Comparison of ENCODE assay signal across 8 mouse cellular contexts in genomic region chr6:120822937-120823614, GRCm38 (mm10). TPM values are rescaled to one million over a fixed set of nuclear protein-coding genes. Genes with fewer than 3 reads are reported as not detected.
DNase-seq lines count a peak whose midpoint lies in the region; ATAC-seq lines count a peak whose summit lies in the region.

No protein-coding gene starts in this region.

- peaks cover 13% of the 10 kb centered on the region for H3K36me3 ChIP-seq in forebrain, embryonic 12.5 days (replicated peaks)
- H3K36me3 ChIP-seq in kidney, embryonic 16.5 days (ENCODE audit: insufficient read depth, low read length) = peaks cover 10% of the 10 kb centered on the region
- peaks cover 13% of the 10 kb centered on the region for H3K36me3 ChIP-seq in midbrain, embryonic 12.5 days

- DNase-seq in gastrocnemius, adult 18-20 months (ENCODE audit: low spot score) = peak; percentile 44
- DNase-seq in gastrocnemius, adult 8-10 months (ENCODE audit: low spot score in 2 of 2) = no peak
- DNase-seq in NIH3T3 (ENCODE audit: low read depth) = peak; percentile 20
- no peak for DNase-seq in left cerebral cortex, adult 18-20 months (ENCODE audit: low spot score in 2 of 2)
- no peak for DNase-seq in urinary bladder, postnatal 36 days (ENCODE audit: low spot score in 2 of 2)

- no peaks in the 10 kb centered on the region for H3K27me3 ChIP-seq in forebrain, embryonic 12.5 days
- H3K27me3 ChIP-seq in kidney, embryonic 16.5 days (ENCODE audit: insufficient read depth, low read length) = no peaks in the 10 kb centered on the region
- no peaks in the 10 kb centered on the region for H3K27me3 ChIP-seq in midbrain, embryonic 12.5 days

- H3K4me3 ChIP-seq in forebrain, embryonic 12.5 days (replicated peaks) = peak overlapping the region; percentile 93; the same call in 1 of the 2 replicates
- H3K4me3 ChIP-seq in kidney, embryonic 16.5 days (ENCODE audit: low read length) = peak overlapping the region; percentile 99
- no peak overlapping the region for H3K4me3 ChIP-seq in midbrain, embryonic 12.5 days

- H3K9ac ChIP-seq in forebrain, embryonic 12.5 days = no peak overlapping the region
- H3K9ac ChIP-seq in kidney, embryonic 16.5 days (replicated peaks; ENCODE audit: low read length) = 0 out of 2 replicates have a peak overlapping the region, but pooled peaks have one; percentile 41
- no peak overlapping the region for H3K9ac ChIP-seq in midbrain, embryonic 12.5 days (replicated peaks)

- no peaks in the 10 kb centered on the region for H3K9me3 ChIP-seq in forebrain, embryonic 12.5 days
- H3K9me3 ChIP-seq in kidney, embryonic 16.5 days (ENCODE audit: low read length) = no peaks in the 10 kb centered on the region
- no peaks in the 10 kb centered on the region for H3K9me3 ChIP-seq in midbrain, embryonic 12.5 days

- peaks cover 17% of the 10 kb centered on the region for H3K4me1 ChIP-seq in forebrain, embryonic 12.5 days
- peaks cover 10% of the 10 kb centered on the region for H3K4me1 ChIP-seq in kidney, embryonic 16.5 days (ENCODE audit: insufficient read depth, low read length)
- H3K4me1 ChIP-seq in midbrain, embryonic 12.5 days = peaks cover 11% of the 10 kb centered on the region

- 77% methylated on average over 10 of the region's 10 CpGs for WGBS in forebrain, embryonic 12.5 days
- WGBS in kidney, embryonic 16.5 days = 72% methylated on average over 10 of the region's 10 CpGs
- 74% methylated on average over 10 of the region's 10 CpGs for WGBS in midbrain, embryonic 12.5 days

- H3K27ac ChIP-seq in forebrain, embryonic 12.5 days = no peak overlapping the region
- peak overlapping the region; percentile 97; the same call in 1 of the 2 replicates for H3K27ac ChIP-seq in kidney, embryonic 16.5 days (ENCODE audit: low read length)
- 0 out of 2 replicates have a peak overlapping the region, but pooled peaks have one; percentile 20 for H3K27ac ChIP-seq in midbrain, embryonic 12.5 days (replicated peaks)

- peak; percentile 55 for ATAC-seq in forebrain, embryonic 12.5 days (ENCODE audit: low FRiP score)
- ATAC-seq in kidney, embryonic 16.5 days (ENCODE audit: low FRiP score, low TSS enrichment) = no peak
- ATAC-seq in midbrain, embryonic 12.5 days (ENCODE audit: low FRiP score, low read depth) = peak; percentile 47

- H3K4me2 ChIP-seq in forebrain, embryonic 12.5 days = peak overlapping the region; percentile 30
- H3K4me2 ChIP-seq in kidney, embryonic 16.5 days (replicated peaks; ENCODE audit: low read depth, low read length) = peak overlapping the region; percentile 72
- peak overlapping the region; percentile 28 for H3K4me2 ChIP-seq in midbrain, embryonic 12.5 days (replicated peaks)

RNA-seq across cellular contexts. Expression of gene Atp6v1e1, which starts 0.5 kb away (rescaled TPM):
- total RNA-seq in gastrocnemius, adult 18-20 months (2021) = 100 to 1,000 TPM; 129 to 137 TPM
- 100 to 1,000 TPM; 124 to 134 (median 132) TPM for total RNA-seq in gastrocnemius, adult 8-10 months (2022)
- 146 and 154 TPM in 2 replicates for polyA plus RNA-seq in forebrain, embryonic 12.5 days (2016; fragmentation: Nextera tagmentation; extraction: Ambion mirVana)
- 176 and 188 TPM in 2 replicates for polyA plus RNA-seq in kidney, embryonic 16.5 days (2015; fragmentation: Nextera tagmentation; extraction: Ambion mirVana)
- polyA plus RNA-seq in midbrain, embryonic 12.5 days (2016; fragmentation: Nextera tagmentation; extraction: Ambion mirVana) = 164 and 166 TPM in 2 replicates
- 100 to 1,000 TPM; 559 to 571 TPM for total RNA-seq in left cerebral cortex, adult 18-20 months (2021)

RNA-seq across cellular contexts. Expression of gene Bcl2l13, which starts 12.9 kb away (rescaled TPM):
- total RNA-seq in gastrocnemius, adult 18-20 months (2021) = 10 to 100 TPM; 68.0 to 69.4 TPM
- 10 to 100 TPM; 76.1 to 93.6 (median 84.7) TPM for total RNA-seq in gastrocnemius, adult 8-10 months (2022)
- 45.6 and 49.6 TPM in 2 replicates for polyA plus RNA-seq in forebrain, embryonic 12.5 days (2016; fragmentation: Nextera tagmentation; extraction: Ambion mirVana)
- 35.7 TPM in 2 replicates for polyA plus RNA-seq in kidney, embryonic 16.5 days (2015; fragmentation: Nextera tagmentation; extraction: Ambion mirVana)
- 45.7 and 47.3 TPM in 2 replicates for polyA plus RNA-seq in midbrain, embryonic 12.5 days (2016; fragmentation: Nextera tagmentation; extraction: Ambion mirVana)
- total RNA-seq in left cerebral cortex, adult 18-20 months (2021) = 10 to 100 TPM; 43.3 to 48.1 TPM

RNA-seq across cellular contexts. Expression of gene Slc25a18, which starts 49.7 kb away (rescaled TPM):
- total RNA-seq in gastrocnemius, adult 18-20 months (2021) = not detected
- total RNA-seq in gastrocnemius, adult 8-10 months (2022) = under 1 TPM in 1 of 4 experiments, not detected in 3; 0.17 TPM
- polyA plus RNA-seq in forebrain, embryonic 12.5 days (2016; fragmentation: Nextera tagmentation; extraction: Ambion mirVana) = 0.60 and 0.77 TPM in 2 replicates
- 0.09 and 0.16 TPM in 2 replicates for polyA plus RNA-seq in kidney, embryonic 16.5 days (2015; fragmentation: Nextera tagmentation; extraction: Ambion mirVana)
- 1.4 and 1.9 TPM in 2 replicates for polyA plus RNA-seq in midbrain, embryonic 12.5 days (2016; fragmentation: Nextera tagmentation; extraction: Ambion mirVana)
- total RNA-seq in left cerebral cortex, adult 18-20 months (2021) = 10 to 100 TPM; 67.2 to 68.6 TPM

Comparison
In these comparisons a context has a peak if more than half of its experiments do, and no peak if none do; other contexts are left out.
1. DNase-seq: peak in gastrocnemius, adult 18-20 months (single experiment) and NIH3T3 (single experiment); none in gastrocnemius, adult 8-10 months (0 of 2), left cerebral cortex, adult 18-20 months (0 of 2) and urinary bladder, postnatal 36 days (0 of 2).
2. RNA of gene Atp6v1e1, which starts 0.5 kb away (total RNA-seq): 559 to 571 TPM in left cerebral cortex, adult 18-20 months; 129 to 137 TPM in gastrocnemius, adult 18-20 months and 124 to 134 TPM in gastrocnemius, adult 8-10 months; every median in the first group is over 4 times any median in the second.
3. RNA of gene Slc25a18, which starts 49.7 kb away (total RNA-seq): 67.2 to 68.6 TPM in left cerebral cortex, adult 18-20 months; not detected in gastrocnemius, adult 18-20 months and 0.17 TPM in gastrocnemius, adult 8-10 months; every median in the first group is over 10 times any median in the second.
4. Peak in every context shown above with its lines, with median percentiles within 50 percentile points of each other: H3K4me2 ChIP-seq.